Mouse (Mus musculus): ENCODE results near the gene Oas3.
"Not testable (repeated sequence)": the region's sequence is repeated elsewhere in the genome, so short reads cannot be mapped to it uniquely, and the experiment has no call there.

- not testable (repeated sequence) for TF ChIP-seq EP300 (IDR thresholded peaks at IDR 0.05; ENCODE audit: insufficient read depth, low read depth, low read length); CTCF (IDR thresholded peaks at IDR 0.05; ENCODE audit: low read depth, low read length); POLR2A (IDR thresholded peaks at IDR 0.05; ENCODE audit: insufficient read depth, low read length)
These were observed 21.5 kb upstream of the Oas3 start for GRCm38 (mm10) chr5:120798943-120799342.
